Mouse (Mus musculus): ENCODE results near the gene Cdc25b. TPM values are rescaled to one million over a fixed set of nuclear protein-coding genes. Genes with fewer than 3 reads are reported as not detected.
A peak's percentile ranks its signal among the peaks of the same experiment; 100 is the strongest.

The Cdc25b gene
- polyA plus RNA-seq, 1 experiment: 33.1 TPM

GRCm38 (mm10) chr2:131233307-131234126 is 46.8 kb downstream of the Cdc25b start, which contains the start of gene Mavs:
Gene Mavs (plus strand): TSS chr2:131234063.
- Histone ChIP-seq H3K4me3 (ENCODE audit: insufficient read depth, low read length) (peak within 1 kb of the TSS; percentile 75), H3K27ac (ENCODE audit: insufficient read depth, low read length) (no peak within 1 kb of the TSS), H3K4me1 (ENCODE audit: control insufficient read depth, insufficient read depth, low read length) (peaks cover 9% of the 10 kb centered on the region)
- TF ChIP-seq POLR2A (IDR thresholded peaks at IDR 0.05; ENCODE audit: low read depth, low read length) (peak; percentile 92), CTCF (IDR thresholded peaks at IDR 0.05; ENCODE audit: borderline replicate concordance, insufficient read depth, low read length) (no peak)

- no peak for TF ChIP-seq POLR2A (IDR thresholded peaks at IDR 0.05; ENCODE audit: low read depth, low read length)
- no peak for TF ChIP-seq CTCF (IDR thresholded peaks at IDR 0.05; ENCODE audit: borderline replicate concordance, insufficient read depth, low read length)
- Histone ChIP-seq H3K27ac (ENCODE audit: insufficient read depth, low read length) (no peak overlapping the region), H3K4me1 (ENCODE audit: control insufficient read depth, insufficient read depth, low read length) (peaks cover 9% of the 10 kb centered on the region), H3K4me3 (ENCODE audit: insufficient read depth, low read length) (peak overlapping the region; percentile 75)
Measured at GRCm38 (mm10) chr2:131234127-131234650, 47.4 kb downstream of the Cdc25b start.

- H3K27ac ChIP-seq (ENCODE audit: insufficient read depth, low read length): no peak overlapping the region
- H3K4me1 ChIP-seq (ENCODE audit: control insufficient read depth, insufficient read depth, low read length): peaks cover 9% of the 10 kb centered on the region
- no peak for TF ChIP-seq POLR2A (IDR thresholded peaks at IDR 0.05; ENCODE audit: low read depth, low read length)
- TF ChIP-seq CTCF (IDR thresholded peaks at IDR 0.05; ENCODE audit: borderline replicate concordance, insufficient read depth, low read length): no peak
- H3K4me3 ChIP-seq (ENCODE audit: insufficient read depth, low read length): peak overlapping the region; percentile 75
Measured at GRCm38 (mm10) chr2:131234970-131235635, 48.4 kb downstream of the Cdc25b start.

GRCm38 (mm10) chr2:131242180-131242579 is 55.4 kb downstream of the Cdc25b start:
- TF ChIP-seq CTCF (IDR thresholded peaks at IDR 0.05; ENCODE audit: borderline replicate concordance, insufficient read depth, low read length): no peak
- no peak for TF ChIP-seq POLR2A (IDR thresholded peaks at IDR 0.05; ENCODE audit: low read depth, low read length)
- no peak overlapping the region for H3K4me3 ChIP-seq (ENCODE audit: insufficient read depth, low read length)
- H3K4me1 ChIP-seq (ENCODE audit: control insufficient read depth, insufficient read depth, low read length): no peaks in the 10 kb centered on the region
- H3K27ac ChIP-seq (ENCODE audit: insufficient read depth, low read length): no peak overlapping the region

- Histone ChIP-seq H3K27ac (ENCODE audit: insufficient read depth, low read length) (no peak overlapping the region), H3K4me1 (ENCODE audit: control insufficient read depth, insufficient read depth, low read length) (no peaks in the 10 kb centered on the region), H3K4me3 (ENCODE audit: insufficient read depth, low read length) (no peak overlapping the region)
- TF ChIP-seq CTCF (IDR thresholded peaks at IDR 0.05; ENCODE audit: borderline replicate concordance, insufficient read depth, low read length) (no peak), POLR2A (IDR thresholded peaks at IDR 0.05; ENCODE audit: low read depth, low read length) (no peak)
Measured at GRCm38 (mm10) chr2:131242929-131243328, 56.2 kb downstream of the Cdc25b start.

Other genes with a start within 250 kb of the Cdc25b start
- gene Gfra4, start 143.9 kb upstream of the Cdc25b start, polyA plus RNA-seq (2011; ENCODE audit: insufficient read length, low read depth, missing spikeins): 3.8 and 9.4 TPM in 2 replicates
- gene Adam33, start 123.1 kb upstream of the Cdc25b start, polyA plus RNA-seq (2011; ENCODE audit: insufficient read length, low read depth, missing spikeins): 15.6 and 23.3 TPM in 2 replicates
- 0.12 and 0.70 TPM in 2 replicates for gene Siglec1, start 100.2 kb upstream of the Cdc25b start, polyA plus RNA-seq (2011; ENCODE audit: insufficient read length, low read depth, missing spikeins)
- 7.3 and 8.6 TPM in 2 replicates for gene Hspa12b, start 59.7 kb upstream of the Cdc25b start, polyA plus RNA-seq (2011; ENCODE audit: insufficient read length, low read depth, missing spikeins)
- gene Gm11037, start 53.5 kb upstream of the Cdc25b start, polyA plus RNA-seq (2011; ENCODE audit: insufficient read length, low read depth, missing spikeins): not detected in 2 replicates
- 29.0 and 34.0 TPM in 2 replicates for gene 1700037H04Rik, start 26.9 kb upstream of the Cdc25b start, polyA plus RNA-seq (2011; ENCODE audit: insufficient read length, low read depth, missing spikeins)
- gene Cenpb, start 6.9 kb upstream of the Cdc25b start, polyA plus RNA-seq (2011; ENCODE audit: insufficient read length, low read depth, missing spikeins): 52.2 and 55.0 TPM in 2 replicates
- 4.4 and 10.8 TPM in 2 replicates for gene Spef1, start 333 bp downstream of the Cdc25b start, polyA plus RNA-seq (2011; ENCODE audit: insufficient read length, low read depth, missing spikeins)
- gene Ap5s1, start 20.1 kb downstream of the Cdc25b start, polyA plus RNA-seq (2011; ENCODE audit: insufficient read length, low read depth, missing spikeins): 13.0 and 13.8 TPM in 2 replicates
- gene Mavs, start 47.1 kb downstream of the Cdc25b start, polyA plus RNA-seq (2011; ENCODE audit: insufficient read length, low read depth, missing spikeins): 23.1 and 24.8 TPM in 2 replicates
- 65.3 and 65.4 TPM in 2 replicates for gene Pank2, start 75.5 kb downstream of the Cdc25b start, polyA plus RNA-seq (2011; ENCODE audit: insufficient read length, low read depth, missing spikeins)
- gene Rnf24, start 165.9 kb downstream of the Cdc25b start, polyA plus RNA-seq (2011; ENCODE audit: insufficient read length, low read depth, missing spikeins): 21.6 and 25.9 TPM in 2 replicates